Mouse (Mus musculus) liver, embryonic 16.5 days (tissue): ENCODE measurements at regions not wholly inside any gene's neighbourhood (a gene's known extent, or its start where the extent isn't known, plus 50 kb on each side); places are given as distances from the start of the nearest gene placed in this dataset.

ENCODE experiments used
- ATAC-seq: fragments of 200-750 bp; cut with Nextera tagmentation; 2 replicates; pipeline ENCODE4 v1.8.0; 2017; ENCODE audit warnings: low read depth, mild to moderate bottlenecking, moderate number of reproducible peaks, moderate library complexity
- H3K27ac ChIP-seq: fragments of 300-500 bp; sonication (generic); 2 replicates; pipeline ENCODE4 v1.5.1; 2014; ENCODE audit warnings: mild to moderate bottlenecking, low read length
- H3K27me3 ChIP-seq: fragments of 300-500 bp; sonication (generic); 2 replicates; pipeline ENCODE4 v1.6.1; 2014; ENCODE audit warnings: low read depth, low read length, mixed read lengths; ENCODE audit not compliant: control insufficient read depth, insufficient read depth
- H3K36me3 ChIP-seq: fragments of 300-500 bp; sonication (generic); 2 replicates; pipeline ENCODE4 v1.6.1; 2014; ENCODE audit warnings: mild to moderate bottlenecking; ENCODE audit not compliant: control insufficient read depth, insufficient read depth
- H3K4me1 ChIP-seq: fragments of 300-500 bp; sonication (generic); 2 replicates; pipeline ENCODE4 v1.6.1; 2014; ENCODE audit warnings: low read depth, low read length, mixed read lengths; ENCODE audit not compliant: control insufficient read depth
- H3K4me2 ChIP-seq: fragments of 300-500 bp; sonication (generic); 2 replicates; pipeline ENCODE4 v1.6.1; 2014; ENCODE audit warnings: low read depth, low read length, mixed read lengths
- H3K4me3 ChIP-seq: fragments of 300-500 bp; sonication (generic); 2 replicates; pipeline ENCODE4 v1.5.1; 2014; ENCODE audit warnings: low read depth, mild to moderate bottlenecking, low read length
- H3K9ac ChIP-seq: fragments of 300-500 bp; sonication (generic); 2 replicates; pipeline ENCODE4 v1.6.1; 2014; ENCODE audit warnings: low read depth, low read length
- H3K9me3 ChIP-seq: fragments of 300-500 bp; sonication (generic); replicated peaks from 2 replicates; pipeline ENCODE4 v1.6.1; 2016; ENCODE audit warnings: low read length; ENCODE audit not compliant: control insufficient read depth
- WGBS: fragments of 180-500 bp; shearing (Covaris S2); extraction: QIAGEN DNeasy Blood & Tissue Kit; methylation state at CpG from one replicate; pipeline ENCODE4 v1.1.7; 2014; ENCODE audit not compliant: insufficient replicate concordance; 5-methylcytosine and 5-hydroxymethylcytosine counted together

- Histone ChIP-seq H3K9ac (no peak overlapping the region), H3K4me1 (no peaks in the 10 kb centered on the region), H3K9me3 (no peaks in the 10 kb centered on the region), H3K36me3 (no peaks in the 10 kb centered on the region), H3K4me3 (no peak overlapping the region), H3K27ac (no peak overlapping the region), H3K27me3 (no peaks in the 10 kb centered on the region), H3K4me2 (no peak overlapping the region)
- no peak for ATAC-seq
- 59% methylated on average over 6 of the region's 6 CpGs for WGBS
Observed at GRCm38 (mm10) chr1:35995691-35996090, 72.5 kb upstream of the Hs6st1 start.

- H3K4me1 ChIP-seq, result no peaks in the 10 kb centered on the region
Observed at GRCm38 (mm10) chr1:36001319-36001718, 66.9 kb upstream of the Hs6st1 start.

DNA sequence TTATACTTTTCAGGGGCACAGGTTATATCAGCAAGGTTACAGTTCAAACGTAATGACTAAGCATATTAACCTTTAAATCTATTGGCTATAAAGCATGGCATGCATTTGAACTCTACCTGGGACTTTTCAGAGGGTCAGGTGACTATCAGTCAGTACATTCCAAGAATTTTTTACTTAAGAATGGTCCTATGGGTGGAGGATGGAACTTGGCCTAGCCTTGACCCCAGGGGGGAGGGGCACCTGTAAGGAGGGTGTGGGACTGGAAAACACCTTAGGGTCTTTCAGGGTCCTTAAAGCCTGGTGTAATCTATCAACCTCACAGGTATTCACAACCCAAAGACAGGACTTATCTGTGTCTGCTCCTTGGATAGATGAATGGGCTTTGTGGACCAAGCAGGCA lies 66.4 kb upstream of the Hs6st1 start:
- Histone ChIP-seq H3K4me1 (no peaks in the 10 kb centered on the region), H3K36me3 (no peaks in the 10 kb centered on the region), H3K27ac (no peak overlapping the region), H3K27me3 (no peaks in the 10 kb centered on the region), H3K9me3 (no peaks in the 10 kb centered on the region), H3K9ac (no peak overlapping the region), H3K4me3 (no peak overlapping the region), H3K4me2 (no peak overlapping the region)
- no peak for ATAC-seq
- WGBS, result 56% methylated on average over 1 of the region's 1 CpGs

More at GRCm38 (mm10) chr1:36001319-36001718, 66.9 kb upstream of the Hs6st1 start:
- Histone ChIP-seq H3K4me2 (no peak overlapping the region), H3K36me3 (no peaks in the 10 kb centered on the region), H3K9ac (no peak overlapping the region), H3K4me3 (no peak overlapping the region), H3K9me3 (no peaks in the 10 kb centered on the region), H3K27ac (no peak overlapping the region), H3K27me3 (no peaks in the 10 kb centered on the region)
- ATAC-seq, result no peak
- WGBS, result 73% methylated on average over 5 of the region's 5 CpGs

DNA sequence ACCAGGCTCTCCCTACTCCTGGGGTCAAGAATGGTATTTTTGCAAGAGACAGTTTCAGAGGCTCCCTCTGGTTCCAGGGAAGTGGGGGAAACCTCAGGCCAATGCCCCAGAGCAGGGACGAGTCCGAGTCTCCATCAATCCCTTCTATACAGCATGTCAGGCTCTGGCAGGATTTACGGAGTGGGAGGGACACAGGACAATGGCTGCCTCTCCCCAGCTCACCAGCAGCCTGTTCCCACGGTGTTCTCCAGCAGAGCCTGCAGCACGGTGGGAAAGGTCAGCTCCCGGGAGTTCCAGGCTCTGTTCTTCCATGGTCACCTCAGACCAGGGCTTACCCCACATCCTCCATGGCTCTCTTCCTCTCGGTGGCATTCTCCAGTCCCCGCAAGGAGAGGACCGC lies 64.6 kb upstream of the Hs6st1 start:
- no peaks in the 10 kb centered on the region for H3K36me3 ChIP-seq
- H3K9me3 ChIP-seq, result no peaks in the 10 kb centered on the region
- no peak for ATAC-seq
- H3K4me3 ChIP-seq, result no peak overlapping the region
- no peaks in the 10 kb centered on the region for H3K4me1 ChIP-seq
- H3K9ac ChIP-seq, result no peak overlapping the region
- H3K27me3 ChIP-seq, result no peaks in the 10 kb centered on the region
- WGBS, result 33% methylated on average over 9 of the region's 9 CpGs
- no peak overlapping the region for H3K4me2 ChIP-seq
- H3K27ac ChIP-seq, result no peak overlapping the region

DNA sequence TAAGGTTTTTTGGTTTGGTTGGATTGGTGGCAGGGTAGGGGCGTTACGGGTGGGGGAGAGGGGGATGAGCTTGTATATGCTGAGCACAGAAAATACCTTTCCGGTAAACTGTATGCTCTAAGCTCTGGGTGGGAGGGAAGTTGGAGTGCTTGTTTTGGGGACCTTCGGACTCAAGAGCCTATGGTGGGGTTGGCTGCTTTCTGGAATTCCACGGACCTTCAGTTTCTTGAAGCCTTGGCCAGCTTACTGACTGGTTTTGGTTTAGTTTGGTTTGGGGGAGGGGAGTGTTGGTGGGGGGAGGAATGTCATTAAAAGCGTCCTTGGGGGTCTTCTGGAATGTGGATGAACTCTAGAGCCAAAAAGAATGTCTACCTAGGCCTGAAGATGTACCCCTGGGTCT lies 59.6 kb upstream of the Hs6st1 start:
- H3K9me3 ChIP-seq, result no peaks in the 10 kb centered on the region
- no peak overlapping the region for H3K27ac ChIP-seq
- H3K4me1 ChIP-seq, result no peaks in the 10 kb centered on the region
- H3K4me3 ChIP-seq, result no peak overlapping the region
- H3K4me2 ChIP-seq, result no peak overlapping the region
- no peaks in the 10 kb centered on the region for H3K27me3 ChIP-seq
- no peak for ATAC-seq
- no peak overlapping the region for H3K9ac ChIP-seq
- WGBS, result 67% methylated on average over 6 of the region's 6 CpGs
- no peaks in the 10 kb centered on the region for H3K36me3 ChIP-seq

DNA sequence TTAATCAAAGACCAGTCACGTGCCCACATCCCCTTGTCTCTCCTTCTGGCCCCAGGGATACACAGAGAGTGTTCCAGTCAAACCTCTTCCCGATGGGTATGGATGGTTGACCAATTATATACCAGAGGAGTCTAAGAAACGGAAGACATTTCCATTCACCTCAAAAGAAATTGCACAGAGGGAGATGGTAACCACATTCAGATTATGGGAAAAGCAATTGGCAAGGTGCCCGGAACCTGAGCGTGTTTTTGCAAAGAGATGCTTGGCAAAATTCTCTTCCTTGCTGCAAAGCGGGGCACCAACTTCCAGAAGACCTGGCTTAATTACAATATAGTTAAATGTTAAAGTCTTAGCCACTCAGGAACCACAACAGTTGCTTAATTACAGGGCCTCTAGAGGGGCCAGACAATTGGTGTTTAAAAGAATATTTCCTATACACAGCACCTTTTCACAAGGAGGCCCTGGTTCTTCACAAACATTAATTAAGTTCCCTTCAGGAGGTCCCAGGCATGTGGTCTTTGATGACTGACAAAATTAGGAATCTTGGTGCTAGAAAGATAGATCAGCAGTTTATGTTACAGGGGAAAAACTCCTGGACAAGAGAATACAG lies 59.1 kb upstream of the Hs6st1 start:
- no peaks in the 10 kb centered on the region for H3K27me3 ChIP-seq
- H3K9ac ChIP-seq, result no peak overlapping the region
- no peak for ATAC-seq
- WGBS, result 64% methylated on average over 6 of the region's 6 CpGs
- no peak overlapping the region for H3K27ac ChIP-seq
- H3K9me3 ChIP-seq, result no peaks in the 10 kb centered on the region
- H3K4me3 ChIP-seq, result no peak overlapping the region
- H3K4me1 ChIP-seq, result no peaks in the 10 kb centered on the region
- H3K36me3 ChIP-seq, result no peaks in the 10 kb centered on the region
- H3K4me2 ChIP-seq, result no peak overlapping the region

DNA sequence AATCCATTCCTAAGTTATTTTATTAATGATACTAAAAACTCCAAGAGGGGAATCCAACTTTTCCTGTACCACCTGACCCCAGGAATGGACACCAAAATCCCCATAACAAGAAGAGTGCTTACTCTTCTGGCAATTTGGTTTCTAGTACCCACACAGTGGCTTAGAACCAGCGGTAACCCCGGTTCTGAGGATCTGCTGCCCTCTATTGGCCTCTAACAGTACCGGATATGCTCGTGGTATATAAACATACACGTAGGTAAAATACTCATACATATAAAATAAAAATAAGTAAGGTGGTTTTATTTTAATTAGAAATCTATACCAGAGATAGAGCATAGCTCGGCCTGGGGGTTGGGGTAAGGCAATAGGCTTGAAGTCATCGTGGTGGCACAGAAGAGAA lies 58.0 kb upstream of the Hs6st1 start:
- Histone ChIP-seq H3K4me1 (no peaks in the 10 kb centered on the region), H3K4me2 (no peak overlapping the region), H3K27me3 (no peaks in the 10 kb centered on the region), H3K27ac (no peak overlapping the region), H3K4me3 (no peak overlapping the region), H3K9me3 (no peaks in the 10 kb centered on the region), H3K36me3 (no peaks in the 10 kb centered on the region), H3K9ac (no peak overlapping the region)
- no peak for ATAC-seq
- WGBS, result 67% methylated on average over 7 of the region's 7 CpGs

DNA sequence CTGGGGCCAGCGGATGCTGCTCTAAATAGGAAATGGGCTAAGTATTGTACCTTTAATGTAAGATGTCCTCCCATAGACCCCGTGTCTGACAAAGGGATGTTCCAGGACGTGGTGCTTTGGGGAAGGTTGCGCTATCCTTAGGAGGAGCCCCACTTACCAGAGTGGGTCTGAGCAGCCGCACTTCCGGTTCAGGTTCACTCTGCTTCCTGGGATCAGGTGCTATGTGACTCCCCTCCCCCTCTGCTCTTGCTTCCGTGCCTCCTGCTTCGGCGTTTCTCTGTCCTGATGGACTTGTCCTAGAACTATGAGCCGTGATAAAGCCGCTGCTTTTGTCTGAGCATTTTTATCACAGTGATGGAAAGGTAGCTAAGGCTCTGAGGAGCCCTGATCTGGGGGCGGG lies 57.4 kb upstream of the Hs6st1 start:
- Histone ChIP-seq H3K4me3 (no peak overlapping the region), H3K4me1 (no peaks in the 10 kb centered on the region), H3K36me3 (no peaks in the 10 kb centered on the region), H3K9me3 (no peaks in the 10 kb centered on the region), H3K27ac (no peak overlapping the region), H3K27me3 (no peaks in the 10 kb centered on the region), H3K4me2 (no peak overlapping the region), H3K9ac (no peak overlapping the region)
- 69% methylated on average over 12 of the region's 12 CpGs for WGBS
- ATAC-seq, result no peak

DNA sequence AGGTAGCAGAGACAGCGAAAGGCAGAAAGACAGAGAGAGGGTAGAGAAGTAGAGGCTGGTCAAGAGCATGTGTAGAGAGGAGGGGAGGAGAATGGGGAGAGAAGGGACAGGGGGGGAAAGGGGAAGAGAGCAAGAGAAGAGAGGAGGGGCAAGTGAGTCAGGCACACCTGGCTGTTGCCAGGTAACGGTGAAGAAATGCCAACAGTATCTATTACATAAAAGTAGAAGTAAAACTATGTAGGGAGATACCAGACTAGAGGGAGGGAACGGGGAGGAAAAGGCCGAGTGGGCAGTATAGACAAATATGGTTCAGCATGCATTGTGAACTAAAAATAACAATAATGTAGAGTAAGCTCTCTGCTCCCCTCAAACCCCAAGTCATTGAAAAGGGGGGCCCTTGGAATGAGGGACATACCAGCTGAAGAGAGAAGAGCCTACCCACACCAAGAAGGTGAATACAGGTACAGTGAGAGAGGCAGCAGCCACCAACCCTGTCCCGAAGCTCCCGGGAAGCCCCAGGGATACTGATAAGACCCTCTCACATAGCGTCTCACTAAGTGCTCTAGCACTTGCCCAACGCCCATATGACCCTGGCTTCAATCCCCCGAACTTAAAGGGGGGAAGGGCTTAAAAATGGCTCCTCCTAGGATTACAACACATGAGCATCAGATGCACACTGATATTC lies 56.0 kb upstream of the Hs6st1 start:
- ATAC-seq, result no peak
- Histone ChIP-seq H3K27ac (no peak overlapping the region), H3K27me3 (no peaks in the 10 kb centered on the region), H3K9me3 (no peaks in the 10 kb centered on the region), H3K4me2 (no peak overlapping the region), H3K9ac (no peak overlapping the region), H3K4me1 (no peaks in the 10 kb centered on the region), H3K36me3 (no peaks in the 10 kb centered on the region), H3K4me3 (no peak overlapping the region)
- WGBS, result 66% methylated on average over 9 of the region's 9 CpGs
